Comparison of ENCODE assay signal across 11 mouse cellular contexts in the genomic region with DNA sequence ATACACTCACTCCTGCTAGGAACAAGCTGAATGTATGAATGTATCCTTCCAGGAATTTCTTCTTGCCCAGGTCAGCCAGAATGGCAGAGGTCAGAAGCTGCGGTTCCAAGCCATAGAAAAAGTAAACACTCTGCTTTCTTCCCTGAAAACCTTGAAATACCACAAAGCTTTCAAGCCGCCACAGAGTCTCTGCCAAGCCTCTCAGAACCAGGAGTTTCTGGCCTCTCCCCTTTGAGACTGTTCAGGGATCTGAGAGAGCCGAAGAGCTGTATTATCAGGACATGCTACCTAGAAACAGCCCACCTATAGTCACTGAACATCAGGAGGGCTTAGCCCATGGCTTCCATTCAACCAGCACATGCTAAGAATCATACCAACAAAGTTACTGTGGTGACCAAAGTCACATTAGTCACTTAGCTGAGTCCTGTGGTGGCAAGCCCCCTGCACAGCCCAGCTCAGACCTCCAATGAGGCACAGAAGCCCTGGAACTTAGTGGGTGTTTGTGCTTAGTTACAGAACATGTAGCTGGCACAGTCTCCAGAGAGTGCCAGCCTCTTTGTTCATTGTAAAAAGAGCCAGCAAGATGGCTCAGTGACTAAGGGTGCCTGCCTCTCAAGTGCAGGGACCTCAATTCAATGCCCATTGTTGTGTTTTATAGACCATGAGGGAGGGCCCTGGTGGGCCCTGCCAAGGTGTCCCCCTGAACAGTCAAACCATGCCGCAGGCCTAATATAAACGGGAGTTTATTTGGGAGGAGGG. TPM values are rescaled to one million over a fixed set of nuclear protein-coding genes. Genes with fewer than 3 reads are reported as not detected.
A peak's percentile ranks its signal among the peaks of the same experiment; 100 is the strongest.
DNase-seq lines count a peak whose midpoint lies in the region; ATAC-seq and TF ChIP-seq lines count a peak whose summit lies in the region.
"Had no signal": no experiment of that assay in that cellular context is flagged by ENCODE, and none has a peak within 500 bp of the region (broad histone marks: within the 10 kb centered on the region; RNA-seq: fewer than 3 reads in every experiment).

No protein-coding gene starts in this region.

- H3K36me3 ChIP-seq in hindbrain, embryonic 10.5 days: no peaks in the 10 kb centered on the region
- H3K36me3 ChIP-seq in hindbrain, embryonic 11.5 days (ENCODE audit: control insufficient read depth, insufficient read depth, low read length): no peaks in the 10 kb centered on the region
- no peaks in the 10 kb centered on the region for H3K36me3 ChIP-seq in hindbrain, postnatal 0 days (ENCODE audit: insufficient read depth, low read length)
- H3K36me3 ChIP-seq in midbrain, embryonic 14.5 days (ENCODE audit: control insufficient read depth, insufficient read depth, low read length): no peaks in the 10 kb centered on the region

- H3K9ac ChIP-seq in hindbrain, embryonic 11.5 days (ENCODE audit: low read depth, low read length): no peak overlapping the region
- no peak overlapping the region for H3K9ac ChIP-seq in hindbrain, postnatal 0 days (replicated peaks; ENCODE audit: low read length)
- no peak overlapping the region for H3K9ac ChIP-seq in midbrain, embryonic 14.5 days (replicated peaks; ENCODE audit: low read length)

- H3K4me3 ChIP-seq in hindbrain, embryonic 10.5 days: no peak overlapping the region
- H3K4me3 ChIP-seq in hindbrain, embryonic 11.5 days (ENCODE audit: low read depth, low read length): no peak overlapping the region
- H3K4me3 ChIP-seq in hindbrain, postnatal 0 days (ENCODE audit: low read length): no peak overlapping the region
- H3K4me3 ChIP-seq in midbrain, embryonic 14.5 days (replicated peaks; ENCODE audit: low read depth, low read length): no peak overlapping the region
- no peak overlapping the region for H3K4me3 ChIP-seq in cerebellum, adult 2 months (replicated peaks; ENCODE audit: insufficient read depth, low read depth, low read length)

- no peak for ATAC-seq in hindbrain, embryonic 11.5 days (ENCODE audit: low FRiP score)
- peak; percentile 82 for ATAC-seq in hindbrain, postnatal 0 days
- ATAC-seq in midbrain, embryonic 14.5 days (ENCODE audit: low FRiP score, low TSS enrichment): peak; percentile 43; the same call in 1 of the 2 replicates

- TF ChIP-seq CTCF in hindbrain, postnatal 0 days (IDR thresholded peaks at IDR 0.05; ENCODE audit: low read depth): no peak
- TF ChIP-seq CTCF in cerebellum, adult 2 months (IDR thresholded peaks at IDR 0.05; ENCODE audit: borderline replicate concordance, insufficient read depth, low read depth, low read length): no peak

- no peak for DNase-seq in hindbrain, embryonic 10.5 days (ENCODE audit: low spot score)
- DNase-seq in hindbrain, embryonic 11.5 days (ENCODE audit: low spot score): no peak
- DNase-seq in adrenal gland, postnatal 14 days: peak; percentile 42
- DNase-seq in hindbrain, postnatal 0 days (ENCODE audit: low spot score): peak; percentile 34
- peak; percentile 27 for DNase-seq in midbrain, embryonic 14.5 days
- no peak for DNase-seq in c-Kit-positive CD71-positive TER-119-positive erythroid progenitor cells, embryonic 14.5 days (ENCODE audit: low spot score)
- no peak for DNase-seq in urinary bladder, postnatal 10 days (ENCODE audit: low spot score)
- no peak for DNase-seq in cerebellum, adult 2 months
- DNase-seq: heart, postnatal 10 days had no signal

- WGBS in hindbrain, embryonic 10.5 days: 44% methylated on average over 5 of the region's 5 CpGs
- 43% methylated on average over 5 of the region's 5 CpGs for WGBS in hindbrain, embryonic 11.5 days
- WGBS in hindbrain, postnatal 0 days: 30% methylated on average over 5 of the region's 5 CpGs
- 48% methylated on average over 5 of the region's 5 CpGs for WGBS in midbrain, embryonic 14.5 days
- WGBS in cerebellum, adult 2 months: 38% methylated on average over 5 of the region's 5 CpGs

- H3K4me2 ChIP-seq in hindbrain, embryonic 11.5 days (replicated peaks; ENCODE audit: low read depth, low read length): no peak overlapping the region
- no peak overlapping the region for H3K4me2 ChIP-seq in hindbrain, postnatal 0 days (ENCODE audit: low read depth, low read length)
- H3K4me2 ChIP-seq in midbrain, embryonic 14.5 days (ENCODE audit: low read length): no peak overlapping the region

- peaks cover 21% of the 10 kb centered on the region for H3K4me1 ChIP-seq in hindbrain, embryonic 10.5 days (replicated peaks)
- H3K4me1 ChIP-seq in hindbrain, embryonic 11.5 days (replicated peaks; ENCODE audit: control insufficient read depth, insufficient read depth, low read length): no peaks in the 10 kb centered on the region; the same call in 1 of the 2 replicates
- no peaks in the 10 kb centered on the region for H3K4me1 ChIP-seq in hindbrain, postnatal 0 days (ENCODE audit: insufficient read depth, low read length)
- H3K4me1 ChIP-seq in midbrain, embryonic 14.5 days (ENCODE audit: control insufficient read depth, insufficient read depth, low read length): no peaks in the 10 kb centered on the region
- no peaks in the 10 kb centered on the region for H3K4me1 ChIP-seq in cerebellum, adult 2 months (ENCODE audit: control insufficient read depth, insufficient read depth, low read length)

- H3K27me3 ChIP-seq in hindbrain, embryonic 10.5 days (ENCODE audit: insufficient read depth, poor library complexity, severe bottlenecking): no peaks in the 10 kb centered on the region
- no peaks in the 10 kb centered on the region for H3K27me3 ChIP-seq in hindbrain, embryonic 11.5 days (ENCODE audit: control insufficient read depth, insufficient read depth, low read length)
- H3K27me3 ChIP-seq in hindbrain, postnatal 0 days (ENCODE audit: insufficient read depth, low read length): no peaks in the 10 kb centered on the region
- H3K27me3 ChIP-seq in midbrain, embryonic 14.5 days (ENCODE audit: control insufficient read depth, insufficient read depth, low read length): no peaks in the 10 kb centered on the region
- H3K27me3 ChIP-seq in cerebellum, adult 2 months (ENCODE audit: control insufficient read depth, insufficient read depth, low read length): no peaks in the 10 kb centered on the region
- H3K27me3 ChIP-seq: CH12.LX had no signal

- H3K9me3 ChIP-seq in hindbrain, embryonic 10.5 days: no peaks in the 10 kb centered on the region
- H3K9me3 ChIP-seq in hindbrain, embryonic 11.5 days (ENCODE audit: control insufficient read depth, low read length): no peaks in the 10 kb centered on the region
- H3K9me3 ChIP-seq in hindbrain, postnatal 0 days (ENCODE audit: low read length): no peaks in the 10 kb centered on the region
- H3K9me3 ChIP-seq in midbrain, embryonic 14.5 days (ENCODE audit: control insufficient read depth, low read length): no peaks in the 10 kb centered on the region

- TF ChIP-seq POLR2A in cerebellum, adult 2 months (IDR thresholded peaks at IDR 0.05; ENCODE audit: borderline replicate concordance, insufficient read depth, low read length): no peak

- H3K27ac ChIP-seq in hindbrain, embryonic 10.5 days: peak overlapping the region; percentile 67
- no peak overlapping the region for H3K27ac ChIP-seq in hindbrain, embryonic 11.5 days (ENCODE audit: low read depth, low read length)
- peak overlapping the region; percentile 32; the same call in 1 of the 2 replicates for H3K27ac ChIP-seq in hindbrain, postnatal 0 days
- no peak overlapping the region for H3K27ac ChIP-seq in midbrain, embryonic 14.5 days (replicated peaks; ENCODE audit: low read depth, low read length)
- H3K27ac ChIP-seq in cerebellum, adult 2 months (ENCODE audit: insufficient read depth, low read length): no peak overlapping the region
- H3K27ac ChIP-seq: macrophage had no signal

RNA-seq across cellular contexts. Expression of a gene that starts 16.2 kb away (rescaled TPM):
- polyA plus RNA-seq in hindbrain, embryonic 10.5 days (2016; fragmentation: Nextera tagmentation; extraction: Ambion mirVana): 2.0 and 2.1 TPM in 2 replicates
- polyA plus RNA-seq in hindbrain, embryonic 11.5 days (2014; fragmentation: Nextera tagmentation; extraction: Ambion mirVana): 0.94 and 1.5 TPM in 2 replicates
- total RNA-seq in adrenal gland, postnatal 14 days (2021): 5.1 and 5.4 TPM in 2 replicates
- total RNA-seq in hindbrain, postnatal 0 days (2014; rRNA removed): 9.4 and 10.8 TPM in 2 replicates
- 2.2 and 2.7 TPM in 2 replicates for polyA plus RNA-seq in hindbrain, postnatal 0 days (2015; fragmentation: Nextera tagmentation; extraction: Ambion mirVana)
- 0.72 and 0.86 TPM in 2 replicates for polyA plus RNA-seq in midbrain, embryonic 14.5 days (2014; fragmentation: Nextera tagmentation; extraction: Ambion mirVana)
- polyA plus RNA-seq in cerebellum, adult 2 months (2012; rRNA removed): 3.5 and 4.0 TPM in 2 replicates

Comparison
In these comparisons a context has a peak if more than half of its experiments do, and no peak if none do; other contexts are left out.
1. DNase-seq: peak in adrenal gland, postnatal 14 days (single experiment), hindbrain, postnatal 0 days (single experiment) and midbrain, embryonic 14.5 days (single experiment); none in hindbrain, embryonic 10.5 days (single experiment), hindbrain, embryonic 11.5 days (single experiment), c-Kit-positive CD71-positive TER-119-positive erythroid progenitor cells, embryonic 14.5 days (single experiment), urinary bladder, postnatal 10 days (single experiment) and cerebellum, adult 2 months (0 of 2).
2. H3K27ac ChIP-seq: peak in hindbrain, embryonic 10.5 days (single experiment) and hindbrain, postnatal 0 days (single experiment); none in hindbrain, embryonic 11.5 days (single experiment), midbrain, embryonic 14.5 days (single experiment) and cerebellum, adult 2 months (single experiment).